Mouse (Mus musculus) adrenal gland, adult 8-10 months (tissue): ENCODE data around the gene Cldnd2. TPM values are rescaled to one million over a fixed set of nuclear protein-coding genes. Genes with fewer than 3 reads are reported as not detected.

ENCODE experiments used
- microRNA-seq, 2 experiments: library from miRNA; unstranded; fragments of <30 nt; microRNA quantifications; one replicate each; pipeline ENCODE4 v1.2.0; 2022
- total RNA-seq, 4 experiments: library from RNA; stranded (reverse); gene quantifications; 2 replicates each; pipeline ENCODE4 v1.2.4; 2022

The Cldnd2 gene
- total RNA-seq, 4 experiments from 2014 or later: not detected

Small RNA genes lying within 50 kb of the gene (microRNA-seq; reads per million reads assigned to microRNA genes)
- 0.18 to 1.8 reads per million in 2 experiments for gene Mir7051

Other genes starting within 250 kb of the Cldnd2 start
- 10 to 100 TPM; 19.4 to 29.3 (median 24.1) TPM for gene Zfp715, start 127.5 kb upstream of the Cldnd2 start, total RNA-seq
- gene Siglecf, start 89.4 kb upstream of the Cldnd2 start, total RNA-seq: not detected
- under 1 TPM; 0.12 to 0.52 (median 0.38) TPM for gene Siglecg, start 32.6 kb upstream of the Cldnd2 start, total RNA-seq
- not detected for gene Lim2, start 13.1 kb upstream of the Cldnd2 start, total RNA-seq
- 1 to 10 TPM in 3 of 4 experiments, under 1 TPM in 1; 0.77 to 1.3 (median 1.1) TPM for gene Nkg7, start 3.7 kb upstream of the Cldnd2 start, total RNA-seq
- gene Etfb, start 3.3 kb downstream of the Cldnd2 start, total RNA-seq: 100 to 1,000 TPM; 286 to 399 (median 360) TPM
- gene Gm45233, start 3.3 kb downstream of the Cldnd2 start, total RNA-seq: 1 to 10 TPM in 1 of 4 experiments, under 1 TPM in 2, not detected in 1; 0.35 to 3.3 (median 0.80) TPM
- 1 to 10 TPM; 1.3 to 4.3 (median 3.1) TPM for gene Vsig10l, start 22.4 kb downstream of the Cldnd2 start, total RNA-seq
- gene Iglon5, start 49.3 kb downstream of the Cldnd2 start, total RNA-seq: 1 to 10 TPM; 2.9 to 4.8 (median 3.6) TPM
- not detected for gene 4931406B18Rik, start 65.2 kb downstream of the Cldnd2 start, total RNA-seq
- 1 to 10 TPM; 4.0 to 7.3 (median 5.9) TPM for gene Cd33, start 103.6 kb downstream of the Cldnd2 start, total RNA-seq
- 1 to 10 TPM; 2.8 to 4.1 (median 3.5) TPM for gene Zfp658, start 121.5 kb downstream of the Cldnd2 start, total RNA-seq
- 10 to 100 TPM; 17.8 to 22.1 (median 19.4) TPM for gene Zfp719, start 138.8 kb downstream of the Cldnd2 start, total RNA-seq
- not detected for gene Zfp819, start 166.4 kb downstream of the Cldnd2 start, total RNA-seq
- under 1 TPM in 3 of 4 experiments, not detected in 1; 0.15 to 0.22 (median 0.19) TPM for gene Ceacam18, start 193.9 kb downstream of the Cldnd2 start, total RNA-seq
- gene Siglece, start 219.4 kb downstream of the Cldnd2 start, total RNA-seq: 1 to 10 TPM; 2.3 to 4.3 (median 3.5) TPM
- gene Ctu1, start 231.2 kb downstream of the Cldnd2 start, total RNA-seq: 10 to 100 TPM; 11.5 to 13.4 (median 12.6) TPM
- not detected for gene Klk14, start 249.6 kb downstream of the Cldnd2 start, total RNA-seq